18 mouse cellular contexts compared by ENCODE assay signal in the genomic region with DNA sequence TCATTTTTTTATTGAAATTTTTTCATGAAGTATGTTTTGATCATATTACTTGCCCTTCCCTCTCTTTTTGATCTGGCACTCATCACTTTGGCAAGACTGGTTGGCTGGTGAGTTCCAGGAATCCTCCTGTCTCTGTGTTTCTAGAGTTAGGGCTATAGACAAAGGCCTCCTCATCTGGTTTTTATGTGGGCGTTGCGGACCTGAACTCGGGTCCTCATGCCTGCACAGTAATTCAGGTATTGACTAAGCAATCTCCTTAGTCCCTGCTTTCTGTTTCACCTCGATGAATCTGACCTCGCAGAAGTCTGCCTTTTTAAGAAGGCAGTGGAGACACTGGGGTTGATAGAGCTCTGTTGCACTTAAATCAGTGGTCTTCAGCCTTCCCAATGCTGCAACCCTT.
"Had no signal": no experiment of that assay in that cellular context is flagged by ENCODE, and none has a peak within 500 bp of the region (broad histone marks: within the 10 kb centered on the region; RNA-seq: fewer than 3 reads in every experiment).

No protein-coding gene starts in this region.

- H3K9me3 ChIP-seq: limb, embryonic 12.5 days; limb, embryonic 15.5 days; megakaryocyte, embryonic 14.5 days; midbrain, embryonic 10.5 days; midbrain, embryonic 13.5 days had no signal

- H3K4me1 ChIP-seq: midbrain, embryonic 10.5 days; midbrain, embryonic 13.5 days had no signal

- H3K36me3 ChIP-seq: limb, embryonic 15.5 days; midbrain, embryonic 10.5 days; midbrain, embryonic 13.5 days had no signal

- H3K4me2 ChIP-seq: limb, embryonic 12.5 days; limb, embryonic 15.5 days; liver, embryonic 11.5 days; lung, embryonic 14.5 days; midbrain, embryonic 13.5 days had no signal

- ATAC-seq: liver, postnatal 0 days; lung, postnatal 0 days; midbrain, embryonic 13.5 days had no signal

- H3K27ac ChIP-seq: limb, embryonic 12.5 days; limb, embryonic 15.5 days; liver, embryonic 14.5 days; midbrain, embryonic 10.5 days; midbrain, embryonic 13.5 days; stomach, postnatal 0 days had no signal

- H3K27me3 ChIP-seq: limb, embryonic 12.5 days; limb, embryonic 15.5 days; megakaryocyte, embryonic 14.5 days; midbrain, embryonic 13.5 days had no signal

- H3K4me3 ChIP-seq: limb, embryonic 12.5 days; limb, embryonic 15.5 days; midbrain, embryonic 10.5 days; midbrain, embryonic 13.5 days had no signal

- H3K9ac ChIP-seq: limb, embryonic 12.5 days; limb, embryonic 15.5 days; liver, embryonic 14.5 days; liver, postnatal 0 days; lung, embryonic 14.5 days; midbrain, embryonic 13.5 days had no signal

- DNase-seq: kidney, adult 18-20 months; kidney, adult 9 months; kidney, postnatal 14 days; kidney, postnatal 4 days; left cerebral cortex, postnatal 4 days; liver, postnatal 0 days; lung, embryonic 14.5 days; right cerebral cortex, postnatal 4 days; thymus, postnatal 25 days had no signal
